Comparison of ENCODE assay signal across 27 mouse cellular contexts in genomic region chr17:45515806-45516205, GRCm38 (mm10). TPM values are rescaled to one million over a fixed set of nuclear protein-coding genes. Genes with fewer than 3 reads are reported as not detected.
A peak's percentile ranks its signal among the peaks of the same experiment; 100 is the strongest.
DNase-seq lines count a peak whose midpoint lies in the region; ATAC-seq and TF ChIP-seq lines count a peak whose summit lies in the region.
"Had no signal": no experiment of that assay in that cellular context is flagged by ENCODE, and none has a peak within 500 bp of the region (broad histone marks: within the 10 kb centered on the region; RNA-seq: fewer than 3 reads in every experiment).

No protein-coding gene starts in this region.

- 90% methylated on average over 10 of the region's 10 CpGs for WGBS in midbrain, embryonic 16.5 days
- WGBS in midbrain, embryonic 14.5 days, result 90% methylated on average over 10 of the region's 10 CpGs

- TF ChIP-seq CTCF in E14TG2a.4 (conservative IDR thresholded peaks at IDR 0.05; ENCODE audit: low read length), result no peak

- no peaks in the 10 kb centered on the region for H3K27me3 ChIP-seq in midbrain, embryonic 16.5 days (ENCODE audit: control insufficient read depth, insufficient read depth, low read depth, low read length)
- H3K27me3 ChIP-seq in midbrain, embryonic 14.5 days (ENCODE audit: control insufficient read depth, insufficient read depth, low read length), result no peaks in the 10 kb centered on the region
- no peaks in the 10 kb centered on the region for H3K27me3 ChIP-seq in E14TG2a.4 (ENCODE audit: insufficient read depth, low read length)
- H3K27me3 ChIP-seq: embryonic facial prominence, embryonic 13.5 days; forebrain, embryonic 13.5 days; heart, embryonic 15.5 days; hindbrain, embryonic 12.5 days; hindbrain, embryonic 15.5 days had no signal

- ATAC-seq in midbrain, embryonic 16.5 days, result 0 out of 2 replicates have a peak, but pooled peaks have one; percentile 8
- no peak for ATAC-seq in midbrain, embryonic 14.5 days (ENCODE audit: low FRiP score, low TSS enrichment)

- H3K4me2 ChIP-seq in midbrain, embryonic 16.5 days (ENCODE audit: low read length), result no peak overlapping the region
- no peak overlapping the region for H3K4me2 ChIP-seq in midbrain, embryonic 14.5 days (ENCODE audit: low read length)
- H3K4me2 ChIP-seq: embryonic facial prominence, embryonic 13.5 days; forebrain, embryonic 13.5 days; heart, embryonic 11.5 days; heart, embryonic 15.5 days; hindbrain, embryonic 12.5 days; hindbrain, embryonic 15.5 days had no signal

- H3K4me1 ChIP-seq in midbrain, embryonic 16.5 days (ENCODE audit: control insufficient read depth, insufficient read depth, low read length), result no peaks in the 10 kb centered on the region
- H3K4me1 ChIP-seq in midbrain, embryonic 14.5 days (ENCODE audit: control insufficient read depth, insufficient read depth, low read length), result no peaks in the 10 kb centered on the region
- H3K4me1 ChIP-seq in E14TG2a.4 (replicated peaks; ENCODE audit: low read depth, low read length), result peaks cover 67% of the 10 kb centered on the region
- H3K4me1 ChIP-seq: embryonic facial prominence, embryonic 13.5 days had no signal

- no peaks in the 10 kb centered on the region for H3K9me3 ChIP-seq in midbrain, embryonic 16.5 days (replicated peaks; ENCODE audit: control insufficient read depth, low read length, poor library complexity, severe bottlenecking)
- H3K9me3 ChIP-seq in midbrain, embryonic 14.5 days (ENCODE audit: control insufficient read depth, low read length), result no peaks in the 10 kb centered on the region
- H3K9me3 ChIP-seq in E14TG2a.4 (ENCODE audit: low read length), result no peaks in the 10 kb centered on the region
- H3K9me3 ChIP-seq: embryonic facial prominence, embryonic 10.5 days; embryonic facial prominence, embryonic 13.5 days; forebrain, embryonic 13.5 days; G1E; heart, embryonic 15.5 days; hindbrain, embryonic 12.5 days; hindbrain, embryonic 15.5 days had no signal

- H3K9ac ChIP-seq in midbrain, embryonic 16.5 days (ENCODE audit: low read depth, low read length), result no peak overlapping the region
- no peak overlapping the region for H3K9ac ChIP-seq in midbrain, embryonic 14.5 days (replicated peaks; ENCODE audit: low read length)
- H3K9ac ChIP-seq: embryonic facial prominence, embryonic 13.5 days; forebrain, embryonic 13.5 days; heart, embryonic 15.5 days; hindbrain, embryonic 12.5 days; hindbrain, embryonic 15.5 days had no signal

- no peak overlapping the region for H3K4me3 ChIP-seq in midbrain, embryonic 16.5 days (ENCODE audit: low read depth, low read length)
- H3K4me3 ChIP-seq in midbrain, embryonic 14.5 days (replicated peaks; ENCODE audit: low read depth, low read length), result no peak overlapping the region
- H3K4me3 ChIP-seq in E14TG2a.4 (replicated peaks; ENCODE audit: low read length), result peak overlapping the region; percentile 45
- H3K4me3 ChIP-seq: embryonic facial prominence, embryonic 10.5 days; embryonic facial prominence, embryonic 13.5 days; erythroblast, embryonic 14.5 days; forebrain, embryonic 13.5 days; heart, adult 2 months; heart, embryonic 15.5 days; hindbrain, embryonic 12.5 days; hindbrain, embryonic 15.5 days had no signal

- H3K36me3 ChIP-seq in midbrain, embryonic 16.5 days (ENCODE audit: control insufficient read depth, insufficient read depth, low read length), result no peaks in the 10 kb centered on the region
- H3K36me3 ChIP-seq in midbrain, embryonic 14.5 days (ENCODE audit: control insufficient read depth, insufficient read depth, low read length), result peaks cover 17% of the 10 kb centered on the region
- peaks cover 83% of the 10 kb centered on the region for H3K36me3 ChIP-seq in E14TG2a.4 (ENCODE audit: insufficient read depth, low read length)
- H3K36me3 ChIP-seq: hindbrain, embryonic 15.5 days had no signal

- DNase-seq in cerebellum, adult 9-11 months, result peak; percentile 55
- DNase-seq in cerebellum, postnatal 10 days, result no peak
- no peak for DNase-seq in midbrain, embryonic 14.5 days
- DNase-seq in Muller cell, postnatal 12 days (ENCODE audit: inconsistent ontology term), result peak; percentile 5
- no peak for DNase-seq in layer of hippocampus, postnatal 36 days

- H3K27ac ChIP-seq in midbrain, embryonic 16.5 days (ENCODE audit: low read length), result no peak overlapping the region
- H3K27ac ChIP-seq in midbrain, embryonic 14.5 days (replicated peaks; ENCODE audit: low read depth, low read length), result no peak overlapping the region
- H3K27ac ChIP-seq: embryonic facial prominence, embryonic 10.5 days; embryonic facial prominence, embryonic 13.5 days; forebrain, embryonic 13.5 days; heart, adult 2 months; heart, embryonic 15.5 days; hindbrain, embryonic 12.5 days; hindbrain, embryonic 15.5 days had no signal

RNA-seq across cellular contexts. Expression of gene Tcte1, which starts 7.4 kb away (rescaled TPM):
- 4.3 and 5.0 TPM in 2 replicates for polyA plus RNA-seq in midbrain, embryonic 16.5 days (2015; fragmentation: Nextera tagmentation; extraction: Ambion mirVana)
- 3.0 and 5.8 TPM in 2 replicates for polyA plus RNA-seq in midbrain, embryonic 14.5 days (2014; fragmentation: Nextera tagmentation; extraction: Ambion mirVana)
- total RNA-seq in layer of hippocampus, postnatal 36 days (2021), result under 1 TPM; 0.43 to 0.65 TPM
- total RNA-seq: adrenal gland, adult 8-10 months; adrenal gland, postnatal 25 days; G1E; gastrocnemius, adult 18-20 months; gastrocnemius, postnatal 10 days; gastrocnemius, postnatal 36 days; granulocyte monocyte progenitor cell, adult 5-6 weeks; heart, adult 2 months; heart, postnatal 10 days; heart, postnatal 36 days had no signal
- polyA plus RNA-seq: activated CD4-positive, CD25-positive, alpha-beta regulatory T cell, adult 4 months; erythroblast, embryonic 14.5 days; G1E; intestine, postnatal 0 days had no signal

RNA-seq across cellular contexts. Expression of gene Aars2, which starts 9.2 kb away (rescaled TPM):
- polyA plus RNA-seq in midbrain, embryonic 16.5 days (2015; fragmentation: Nextera tagmentation; extraction: Ambion mirVana), result 17.6 and 18.2 TPM in 2 replicates
- 13.6 and 14.8 TPM in 2 replicates for polyA plus RNA-seq in midbrain, embryonic 14.5 days (2014; fragmentation: Nextera tagmentation; extraction: Ambion mirVana)
- 10 to 100 TPM; 22.7 to 25.4 TPM for total RNA-seq in layer of hippocampus, postnatal 36 days (2021)

RNA-seq across cellular contexts. Expression of gene Tmem151b, which starts 33.7 kb away (rescaled TPM):
- polyA plus RNA-seq in midbrain, embryonic 16.5 days (2015; fragmentation: Nextera tagmentation; extraction: Ambion mirVana), result 31.0 and 32.5 TPM in 2 replicates
- 20.4 and 24.1 TPM in 2 replicates for polyA plus RNA-seq in midbrain, embryonic 14.5 days (2014; fragmentation: Nextera tagmentation; extraction: Ambion mirVana)
- 100 to 1,000 TPM; 106 to 112 TPM for total RNA-seq in layer of hippocampus, postnatal 36 days (2021)
- total RNA-seq: gastrocnemius, adult 18-20 months; granulocyte monocyte progenitor cell, adult 5-6 weeks had no signal
- polyA plus RNA-seq: activated CD4-positive, CD25-positive, alpha-beta regulatory T cell, adult 4 months; erythroblast, embryonic 14.5 days; G1E had no signal

RNA-seq across cellular contexts. Expression of gene Nfkbie, which starts 39.7 kb away (rescaled TPM):
- polyA plus RNA-seq in midbrain, embryonic 16.5 days (2015; fragmentation: Nextera tagmentation; extraction: Ambion mirVana), result 3.6 and 3.7 TPM in 2 replicates
- 4.2 and 4.9 TPM in 2 replicates for polyA plus RNA-seq in midbrain, embryonic 14.5 days (2014; fragmentation: Nextera tagmentation; extraction: Ambion mirVana)
- 1 to 10 TPM; 2.6 to 3.4 TPM for total RNA-seq in layer of hippocampus, postnatal 36 days (2021)

RNA-seq across cellular contexts. Expression of gene Spats1, which starts 40.6 kb away (rescaled TPM):
- polyA plus RNA-seq in midbrain, embryonic 16.5 days (2015; fragmentation: Nextera tagmentation; extraction: Ambion mirVana), result 2.5 and 3.1 TPM in 2 replicates
- 2.1 and 3.1 TPM in 2 replicates for polyA plus RNA-seq in midbrain, embryonic 14.5 days (2014; fragmentation: Nextera tagmentation; extraction: Ambion mirVana)
- 1 to 10 TPM; 3.9 to 4.4 TPM for total RNA-seq in layer of hippocampus, postnatal 36 days (2021)
- total RNA-seq: gastrocnemius, adult 18-20 months; gastrocnemius, postnatal 36 days had no signal
- polyA plus RNA-seq: erythroblast, embryonic 14.5 days; G1E; heart, adult 2 months had no signal

Comparison
In these comparisons a context has a peak if more than half of its experiments do, and no peak if none do; other contexts are left out.
1. DNase-seq: peak in cerebellum, adult 9-11 months (single experiment) and Muller cell, postnatal 12 days (single experiment); none in cerebellum, postnatal 10 days (0 of 2), midbrain, embryonic 14.5 days (single experiment) and layer of hippocampus, postnatal 36 days (0 of 2).